Mouse (Mus musculus): ENCODE data around the gene Ranbp3. TPM values are rescaled to one million over a fixed set of nuclear protein-coding genes. Genes with fewer than 3 reads are reported as not detected.
A peak's percentile ranks its signal among the peaks of the same experiment; 100 is the strongest.

Ranbp3 gene
- total and polyA plus RNA-seq, 2 experiments, result 14.3 to 38.7 TPM

GRCm38 (mm10) chr17:56683546-56684140, 10.5 kb downstream of the Ranbp3 start:
- peak; percentile 85 for DNase-seq (ENCODE audit: extremely low read depth, low read depth, low spot score)
- H3K4me1 ChIP-seq (ENCODE audit: control insufficient read depth, insufficient read depth, low read length), result peaks cover 45% of the 10 kb centered on the region
- H3K9ac ChIP-seq (ENCODE audit: low read depth, low read length), result no peak overlapping the region
- peak overlapping the region; percentile 61 for H3K27ac ChIP-seq (replicated peaks; ENCODE audit: insufficient read depth, low read depth, low read length)
- 37% methylated on average over 5 of the region's 5 CpGs for WGBS
- no peaks in the 10 kb centered on the region; the same call in 1 of the 2 replicates for H3K36me3 ChIP-seq (ENCODE audit: control insufficient read depth, insufficient read depth, low read length)
- no peaks in the 10 kb centered on the region for H3K27me3 ChIP-seq (ENCODE audit: control insufficient read depth, insufficient read depth, low read length)
- TF ChIP-seq CTCF (IDR thresholded peaks at IDR 0.05; ENCODE audit: low read depth, low read length) (no peak), POLR2A (IDR thresholded peaks at IDR 0.05; ENCODE audit: extremely low read depth, insufficient read depth, low read length) (no peak)
- peaks cover 41% of the 10 kb centered on the region for H3K79me2 ChIP-seq (ENCODE audit: control insufficient read depth, insufficient read depth, low read length)
- H3K4me3 ChIP-seq (ENCODE audit: insufficient read depth, low read depth, low read length), result no peak overlapping the region

- peak overlapping the region; percentile 64; the same call in 1 of the 2 replicates for H3K27ac ChIP-seq (replicated peaks; ENCODE audit: insufficient read depth, low read depth, low read length)
- no peaks in the 10 kb centered on the region for H3K27me3 ChIP-seq (ENCODE audit: control insufficient read depth, insufficient read depth, low read length)
- no peak overlapping the region for H3K4me3 ChIP-seq (ENCODE audit: insufficient read depth, low read depth, low read length)
- TF ChIP-seq POLR2A (IDR thresholded peaks at IDR 0.05; ENCODE audit: extremely low read depth, insufficient read depth, low read length), result no peak
- no peak for TF ChIP-seq CTCF (IDR thresholded peaks at IDR 0.05; ENCODE audit: low read depth, low read length)
- 59% methylated on average over 2 of the region's 2 CpGs for WGBS
- DNase-seq (ENCODE audit: extremely low read depth, low read depth, low spot score), result no peak
- peaks cover 33% of the 10 kb centered on the region for H3K79me2 ChIP-seq (ENCODE audit: control insufficient read depth, insufficient read depth, low read length)
- no peak overlapping the region for H3K9ac ChIP-seq (ENCODE audit: low read depth, low read length)
- peaks cover 45% of the 10 kb centered on the region for H3K4me1 ChIP-seq (ENCODE audit: control insufficient read depth, insufficient read depth, low read length)
- H3K36me3 ChIP-seq (ENCODE audit: control insufficient read depth, insufficient read depth, low read length), result peaks cover 3% of the 10 kb centered on the region; the same call in 1 of the 2 replicates
Observed at GRCm38 (mm10) chr17:56684649-56685048, 11.6 kb downstream of the Ranbp3 start.

- Histone ChIP-seq H3K36me3 (ENCODE audit: control insufficient read depth, insufficient read depth, low read length) (peaks cover 4% of the 10 kb centered on the region; the same call in 1 of the 2 replicates), H3K4me1 (ENCODE audit: control insufficient read depth, insufficient read depth, low read length) (peaks cover 45% of the 10 kb centered on the region), H3K9ac (ENCODE audit: low read depth, low read length) (0 out of 2 replicates have a peak overlapping the region, but pooled peaks have one; percentile 4), H3K27me3 (ENCODE audit: control insufficient read depth, insufficient read depth, low read length) (no peaks in the 10 kb centered on the region), H3K79me2 (ENCODE audit: control insufficient read depth, insufficient read depth, low read length) (peaks cover 27% of the 10 kb centered on the region; the same call in 1 of the 2 replicates), H3K4me3 (ENCODE audit: insufficient read depth, low read depth, low read length) (no peak overlapping the region), H3K27ac (replicated peaks; ENCODE audit: insufficient read depth, low read depth, low read length) (peak overlapping the region; percentile 68)
- TF ChIP-seq CTCF (IDR thresholded peaks at IDR 0.05; ENCODE audit: low read depth, low read length), result no peak
- no peak for TF ChIP-seq POLR2A (IDR thresholded peaks at IDR 0.05; ENCODE audit: extremely low read depth, insufficient read depth, low read length)
- DNase-seq (ENCODE audit: extremely low read depth, low read depth, low spot score), result peak; percentile 95
- WGBS, result 34% methylated on average over 4 of the region's 4 CpGs
Observed at GRCm38 (mm10) chr17:56686801-56687200, 13.7 kb downstream of the Ranbp3 start.

GRCm38 (mm10) chr17:56688045-56688444, 15.0 kb downstream of the Ranbp3 start:
- TF ChIP-seq POLR2A (IDR thresholded peaks at IDR 0.05; ENCODE audit: extremely low read depth, insufficient read depth, low read length), result no peak
- H3K36me3 ChIP-seq (ENCODE audit: control insufficient read depth, insufficient read depth, low read length), result peaks cover 4% of the 10 kb centered on the region; the same call in 1 of the 2 replicates
- peaks cover 36% of the 10 kb centered on the region for H3K4me1 ChIP-seq (ENCODE audit: control insufficient read depth, insufficient read depth, low read length)
- no peaks in the 10 kb centered on the region for H3K27me3 ChIP-seq (ENCODE audit: control insufficient read depth, insufficient read depth, low read length)
- H3K9ac ChIP-seq (ENCODE audit: low read depth, low read length), result no peak overlapping the region
- H3K27ac ChIP-seq (replicated peaks; ENCODE audit: insufficient read depth, low read depth, low read length), result no peak overlapping the region
- no peak for DNase-seq (ENCODE audit: extremely low read depth, low read depth, low spot score)
- H3K4me3 ChIP-seq (ENCODE audit: insufficient read depth, low read depth, low read length), result no peak overlapping the region
- peaks cover 32% of the 10 kb centered on the region; the same call in 1 of the 2 replicates for H3K79me2 ChIP-seq (ENCODE audit: control insufficient read depth, insufficient read depth, low read length)

- Histone ChIP-seq H3K27ac (replicated peaks; ENCODE audit: insufficient read depth, low read depth, low read length) (no peak overlapping the region), H3K4me3 (ENCODE audit: insufficient read depth, low read depth, low read length) (no peak overlapping the region), H3K9ac (ENCODE audit: low read depth, low read length) (no peak overlapping the region), H3K27me3 (ENCODE audit: control insufficient read depth, insufficient read depth, low read length) (no peaks in the 10 kb centered on the region), H3K79me2 (ENCODE audit: control insufficient read depth, insufficient read depth, low read length) (peaks cover 33% of the 10 kb centered on the region; the same call in 1 of the 2 replicates), H3K36me3 (ENCODE audit: control insufficient read depth, insufficient read depth, low read length) (peaks cover 4% of the 10 kb centered on the region; the same call in 1 of the 2 replicates), H3K4me1 (ENCODE audit: control insufficient read depth, insufficient read depth, low read length) (peaks cover 33% of the 10 kb centered on the region)
- DNase-seq (ENCODE audit: extremely low read depth, low read depth, low spot score), result no peak
- WGBS, result 87% methylated on average over 2 of the region's 2 CpGs
- no peak for TF ChIP-seq CTCF (IDR thresholded peaks at IDR 0.05; ENCODE audit: low read depth, low read length)
- no peak for TF ChIP-seq POLR2A (IDR thresholded peaks at IDR 0.05; ENCODE audit: extremely low read depth, insufficient read depth, low read length)
Observed at GRCm38 (mm10) chr17:56688689-56689088, 15.6 kb downstream of the Ranbp3 start.

- Histone ChIP-seq H3K36me3 (ENCODE audit: control insufficient read depth, insufficient read depth, low read length) (peaks cover 18% of the 10 kb centered on the region; the same call in 1 of the 2 replicates), H3K27ac (replicated peaks; ENCODE audit: insufficient read depth, low read depth, low read length) (no peak overlapping the region), H3K27me3 (ENCODE audit: control insufficient read depth, insufficient read depth, low read length) (no peaks in the 10 kb centered on the region), H3K4me3 (ENCODE audit: insufficient read depth, low read depth, low read length) (no peak overlapping the region), H3K9ac (ENCODE audit: low read depth, low read length) (no peak overlapping the region), H3K79me2 (ENCODE audit: control insufficient read depth, insufficient read depth, low read length) (peaks cover 21% of the 10 kb centered on the region; the same call in 1 of the 2 replicates), H3K4me1 (ENCODE audit: control insufficient read depth, insufficient read depth, low read length) (no peaks in the 10 kb centered on the region)
- no peak for DNase-seq (ENCODE audit: extremely low read depth, low read depth, low spot score)
- TF ChIP-seq CTCF (IDR thresholded peaks at IDR 0.05; ENCODE audit: low read depth, low read length) (no peak), POLR2A (IDR thresholded peaks at IDR 0.05; ENCODE audit: extremely low read depth, insufficient read depth, low read length) (no peak)
- WGBS, result 74% methylated on average over 1 of the region's 1 CpGs
Observed at GRCm38 (mm10) chr17:56693395-56693794, 20.3 kb downstream of the Ranbp3 start.

Data from liver, adult 2 months (tissue).